Mouse (Mus musculus) mature B cell (primary cell): ENCODE results near the gene Pard3.

Experiments used
- in situ Hi-C: fragments of 300-500 bp; cut with MboI; formaldehyde crosslinking; loops from 2 replicates; pipeline ENCODE4 v1.14.3; 2019

Pard3 gene

GRCm38 (mm10) chr8:127608541-127609270 lies 545.0 kb downstream of the Pard3 start:
- in situ Hi-C loops = no loop called here

GRCm38 (mm10) chr8:127609316-127609715 lies 545.6 kb downstream of the Pard3 start:
- in situ Hi-C loops = no loop called here

- in situ Hi-C loops = no loop called here
Observed at GRCm38 (mm10) chr8:127614206-127614605, 550.5 kb downstream of the Pard3 start.

GRCm38 (mm10) chr8:127616681-127617080 lies 553.0 kb downstream of the Pard3 start:
- in situ Hi-C loops = no loop called here

GRCm38 (mm10) chr8:127622137-127622536 lies 558.4 kb downstream of the Pard3 start:
- in situ Hi-C loops = no loop called here

- in situ Hi-C loops = no loop called here
Observed at GRCm38 (mm10) chr8:127638232-127639087, 574.8 kb downstream of the Pard3 start.

GRCm38 (mm10) chr8:127639088-127639453 lies 575.4 kb downstream of the Pard3 start:
- in situ Hi-C loops = no loop called here

GRCm38 (mm10) chr8:127655559-127655958 lies 591.9 kb downstream of the Pard3 start:
- in situ Hi-C loops = no loop called here
